Mouse (Mus musculus) limb, embryonic 14.5 days (tissue): ENCODE measurements around the gene Lonp2. TPM values are rescaled to one million over a fixed set of nuclear protein-coding genes. Genes with fewer than 3 reads are reported as not detected.

Source experiments
- ATAC-seq: fragments of 200-750 bp; cut with Nextera tagmentation; 2 replicates; pipeline ENCODE4 v1.8.0; 2017; ENCODE audit warnings: low read depth, moderate number of reproducible peaks, moderate TSS enrichment; ENCODE audit not compliant: low FRiP score
- DNase-seq: peaks from one replicate; pipeline ENCODE4 v3.0.0-alpha.2; 2015; ENCODE audit warnings: low spot score
- H3K27ac ChIP-seq: fragments of 300-500 bp; sonication (generic); replicated peaks from 2 replicates; pipeline ENCODE4 v1.5.1; 2014; ENCODE audit warnings: low read depth, mild to moderate bottlenecking, low read length, moderate library complexity, mixed read lengths
- H3K27me3 ChIP-seq: fragments of 300-500 bp; sonication (generic); 2 replicates; pipeline ENCODE4 v1.6.1; 2014; ENCODE audit warnings: low read length, mixed read lengths; ENCODE audit not compliant: control insufficient read depth, insufficient read depth
- H3K36me3 ChIP-seq: fragments of 300-500 bp; sonication (generic); 2 replicates; pipeline ENCODE4 v1.6.1; 2014; ENCODE audit warnings: mild to moderate bottlenecking, low read length, moderate library complexity, mixed read lengths; ENCODE audit not compliant: control insufficient read depth, insufficient read depth
- H3K4me1 ChIP-seq: fragments of 300-500 bp; sonication (generic); 2 replicates; pipeline ENCODE4 v1.6.1; 2014; ENCODE audit warnings: antibody characterized with exemption, low read length, mixed read lengths; ENCODE audit not compliant: control insufficient read depth, insufficient read depth
- H3K4me2 ChIP-seq: fragments of 300-500 bp; sonication (generic); replicated peaks from 2 replicates; pipeline ENCODE4 v1.6.1; 2014; ENCODE audit warnings: low read depth, mild to moderate bottlenecking, low read length, moderate library complexity; ENCODE audit not compliant: severe bottlenecking
- H3K4me3 ChIP-seq: fragments of 300-500 bp; sonication (generic); replicated peaks from 2 replicates; pipeline ENCODE4 v1.5.1; 2014; ENCODE audit warnings: low read length
- H3K9ac ChIP-seq: fragments of 300-500 bp; sonication (generic); 2 replicates; pipeline ENCODE4 v1.6.1; 2014; ENCODE audit warnings: mild to moderate bottlenecking, low read depth, low read length, moderate library complexity; ENCODE audit not compliant: severe bottlenecking
- H3K9me3 ChIP-seq: fragments of 300-500 bp; sonication (generic); 2 replicates; pipeline ENCODE4 v1.6.1; 2016; ENCODE audit warnings: low read length; ENCODE audit not compliant: control insufficient read depth
- POLR2A ChIP-seq: fragments of 200-500 bp; IDR thresholded peaks from 2 replicates; pipeline ENCODE4 v1.8.0; 2012; ENCODE audit warnings: inconsistent platforms, mild to moderate bottlenecking, moderate library complexity, borderline replicate concordance; ENCODE audit not compliant: insufficient read depth, insufficient read length; ENCODE audit errors: extremely low read depth
- WGBS: fragments of 180-500 bp; shearing (Covaris S2); extraction: QIAGEN DNeasy Blood & Tissue Kit; methylation state at CpG from one replicate; pipeline ENCODE4 v1.1.7; 2014; 5-methylcytosine and 5-hydroxymethylcytosine counted together
- polyA plus RNA-seq, 2 experiments: library from polyadenylated mRNA; depleted of rRNA in 1 of 2; stranded (reverse) in 1 of 2; unstranded in 1 of 2; fragments of >200 nt; fragmentation: Nextera tagmentation in 1 of 2; extraction: Ambion mirVana in 1 of 2; gene quantifications; 2 replicates each; pipeline versions ENCODE4 v1.2.1 to v1.2.3; 2012 to 2014

The Lonp2 gene
- polyA plus RNA-seq, 2 experiments: 31.8 to 54.1 TPM

DNA sequence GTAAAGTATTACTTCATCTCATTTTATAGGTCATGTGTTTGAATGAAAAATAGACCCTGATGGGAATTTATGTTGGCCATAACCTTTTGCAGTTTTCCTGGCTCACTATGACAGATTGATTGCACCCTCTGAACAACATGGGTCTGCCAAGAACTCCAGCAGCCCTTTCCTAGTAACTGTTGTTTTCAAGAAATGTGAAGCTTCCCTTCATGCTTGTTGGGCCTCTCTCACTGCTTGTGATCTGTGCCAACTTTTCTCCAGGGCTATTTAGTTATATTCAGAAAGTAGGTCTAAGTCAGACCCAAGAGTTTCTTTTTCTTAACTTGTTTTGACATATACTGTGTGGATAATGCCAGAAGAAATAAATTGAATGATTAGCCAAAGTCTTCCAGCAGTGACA, 44.9 kb downstream of the Lonp2 start:
- no peaks in the 10 kb centered on the region for H3K27me3 ChIP-seq

DNA sequence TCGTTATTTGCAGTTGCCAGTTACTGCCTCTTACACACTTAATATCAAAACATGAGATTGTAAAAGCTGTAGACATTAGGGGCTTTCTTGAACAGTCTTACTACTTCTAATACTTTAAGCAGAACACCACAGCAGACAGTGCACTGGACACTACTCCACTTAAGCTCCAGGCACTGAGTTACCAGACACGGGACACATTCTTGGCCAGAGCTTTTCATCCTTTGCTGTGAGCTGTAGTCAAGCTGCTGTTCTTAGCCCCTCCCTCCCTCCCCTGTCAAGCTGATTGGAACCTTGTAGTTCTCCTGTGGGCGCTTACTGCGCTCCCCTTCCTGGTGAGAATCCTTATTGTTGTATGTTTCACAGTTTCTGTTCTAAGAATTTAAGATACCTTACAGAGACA, 45.4 kb downstream of the Lonp2 start:
- no peak for TF ChIP-seq POLR2A
- Histone ChIP-seq H3K4me3 (no peak overlapping the region), H3K27me3 (no peaks in the 10 kb centered on the region), H3K9me3 (no peaks in the 10 kb centered on the region), H3K4me2 (no peak overlapping the region), H3K4me1 (peaks cover 3% of the 10 kb centered on the region; the same call in 1 of the 2 replicates), H3K9ac (no peak overlapping the region), H3K36me3 (peaks cover 29% of the 10 kb centered on the region), H3K27ac (peak overlapping the region; percentile 40; the same call in 1 of the 2 replicates)
- peak; percentile 62 for ATAC-seq
- WGBS: 65% methylated on average over 4 of the region's 4 CpGs
- DNase-seq: no peak

More for the DNA sequence above, 44.9 kb downstream of the Lonp2 start:
- TF ChIP-seq POLR2A: no peak
- Histone ChIP-seq H3K4me1 (peaks cover 3% of the 10 kb centered on the region; the same call in 1 of the 2 replicates), H3K4me3 (no peak overlapping the region), H3K36me3 (peaks cover 26% of the 10 kb centered on the region), H3K9ac (no peak overlapping the region), H3K9me3 (no peaks in the 10 kb centered on the region), H3K27ac (peak overlapping the region; percentile 40; the same call in 1 of the 2 replicates), H3K4me2 (no peak overlapping the region)
- peak; percentile 65 for DNase-seq
- ATAC-seq: peak; percentile 70; the same call in 1 of the 2 replicates

DNA sequence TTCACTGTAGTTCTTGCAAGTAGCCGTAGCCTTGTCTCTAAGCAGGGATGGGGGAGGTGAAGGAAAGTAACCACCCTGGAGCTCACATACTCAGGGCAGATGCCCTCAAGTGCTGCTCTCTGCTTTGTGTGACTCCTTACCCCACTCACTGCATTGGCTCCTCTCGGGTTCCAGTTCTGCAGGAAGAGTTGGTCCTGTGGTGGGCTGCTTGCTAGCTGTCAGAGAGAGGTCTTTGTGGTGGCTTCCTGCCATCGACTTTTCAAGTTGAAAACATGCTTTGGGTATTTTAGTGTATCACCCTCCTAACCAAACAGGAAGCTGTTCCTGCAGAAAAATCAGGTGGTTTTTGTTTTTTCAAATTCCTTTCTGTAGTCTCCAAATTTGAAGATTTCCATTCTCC, 62.8 kb downstream of the Lonp2 start:
- 81% methylated on average over 3 of the region's 3 CpGs for WGBS
- H3K27me3 ChIP-seq: no peaks in the 10 kb centered on the region
- H3K36me3 ChIP-seq: peaks cover 8% of the 10 kb centered on the region; the same call in 1 of the 2 replicates
- H3K9ac ChIP-seq: no peak overlapping the region
- no peaks in the 10 kb centered on the region for H3K9me3 ChIP-seq
- no peak for TF ChIP-seq POLR2A
- DNase-seq (no peak), ATAC-seq (no peak)
- H3K4me1 ChIP-seq: no peaks in the 10 kb centered on the region
- H3K4me2 ChIP-seq: no peak overlapping the region
- H3K27ac ChIP-seq: no peak overlapping the region
- H3K4me3 ChIP-seq: no peak overlapping the region

GRCm38 (mm10) chr8:86692107-86692506, 68.3 kb downstream of the Lonp2 start:
- H3K4me2 ChIP-seq: no peak overlapping the region
- ATAC-seq: no peak
- 81% methylated on average over 1 of the region's 1 CpGs for WGBS
- no peak overlapping the region for H3K4me3 ChIP-seq
- H3K9me3 ChIP-seq: no peaks in the 10 kb centered on the region
- no peak overlapping the region for H3K9ac ChIP-seq
- H3K4me1 ChIP-seq: no peaks in the 10 kb centered on the region
- no peak overlapping the region for H3K27ac ChIP-seq
- no peaks in the 10 kb centered on the region for H3K27me3 ChIP-seq
- DNase-seq: no peak
- TF ChIP-seq POLR2A: no peak
- H3K36me3 ChIP-seq: peaks cover 8% of the 10 kb centered on the region; the same call in 1 of the 2 replicates

DNA sequence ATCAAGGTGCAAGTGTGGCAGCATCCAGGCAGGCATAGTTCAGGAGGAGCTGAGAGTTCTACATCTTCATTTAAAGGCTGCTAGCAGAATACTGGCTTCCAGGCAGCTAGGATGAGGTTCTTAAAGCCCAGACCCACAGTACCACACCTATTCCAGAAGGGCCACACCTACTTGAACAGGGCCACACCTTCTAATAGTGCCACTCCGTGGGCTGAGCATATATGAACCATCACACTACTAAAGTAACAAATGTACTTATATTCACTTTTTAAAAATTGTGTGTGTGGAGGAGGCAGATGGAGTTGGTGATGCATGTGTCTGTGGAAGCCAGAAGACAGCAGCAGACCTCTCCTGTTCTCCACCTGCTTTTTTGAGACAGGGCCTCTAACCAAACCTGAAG, 70.2 kb downstream of the Lonp2 start:
- no peak overlapping the region for H3K4me2 ChIP-seq
- peaks cover 4% of the 10 kb centered on the region; the same call in 1 of the 2 replicates for H3K36me3 ChIP-seq
- no peak for TF ChIP-seq POLR2A
- H3K27me3 ChIP-seq: no peaks in the 10 kb centered on the region
- H3K27ac ChIP-seq: no peak overlapping the region
- no peaks in the 10 kb centered on the region for H3K9me3 ChIP-seq
- H3K4me1 ChIP-seq: no peaks in the 10 kb centered on the region
- 72% methylated on average over 1 of the region's 1 CpGs for WGBS
- DNase-seq: no peak
- no peak overlapping the region for H3K4me3 ChIP-seq
- no peak for ATAC-seq
- no peak overlapping the region for H3K9ac ChIP-seq

GRCm38 (mm10) chr8:86695703-86696102, 71.9 kb downstream of the Lonp2 start:
- H3K4me2 ChIP-seq: no peak overlapping the region

More at GRCm38 (mm10) chr8:86695703-86696102, 71.9 kb downstream of the Lonp2 start:
- Histone ChIP-seq H3K4me1 (no peaks in the 10 kb centered on the region), H3K27me3 (no peaks in the 10 kb centered on the region), H3K4me3 (no peak overlapping the region), H3K9me3 (no peaks in the 10 kb centered on the region), H3K36me3 (peaks cover 9% of the 10 kb centered on the region), H3K9ac (no peak overlapping the region), H3K27ac (no peak overlapping the region)
- DNase-seq: no peak
- ATAC-seq: no peak
- 93% methylated on average over 2 of the region's 2 CpGs for WGBS
- TF ChIP-seq POLR2A: no peak
